Mouse (Mus musculus) adrenal gland, postnatal 14 days (tissue): Measurements from ENCODE around the gene Fignl2. TPM values are rescaled to one million over a fixed set of nuclear protein-coding genes. Genes with fewer than 3 reads are reported as not detected.
A peak's percentile ranks its signal among the peaks of the same experiment; 100 is the strongest.
"Not testable (repeated sequence)": the region's sequence is repeated elsewhere in the genome, so short reads cannot be mapped to it uniquely, and the experiment has no call there.

Source experiments
- DNase-seq: peaks from one replicate; pipeline ENCODE4 v3.0.0; 2021; ENCODE audit warnings: mixed read lengths
- long read RNA-seq, 2 experiments: library from polyadenylated mRNA; stranded (forward); transcript quantifications; one replicate each; pipeline ENCODE4 v2.0.0; 2021
- total RNA-seq: library from RNA; stranded (reverse); gene quantifications from 2 replicates; pipeline ENCODE4 v1.2.3, GENCODE M21; 2021

The Fignl2 gene
- total RNA-seq: 7.9 and 8.8 TPM in 2 replicates
- long read RNA-seq, experiment 1, full-length matches to known transcripts: 7 of 7 reads
- long read RNA-seq, experiment 1, partial matches to known transcripts: 0 of 7 reads
- long read RNA-seq, experiment 1, other reads (novel, unspliced or antisense): 0 of 7 reads
- long read RNA-seq, experiment 2, full-length matches to known transcripts: 6 of 6 reads
- long read RNA-seq, experiment 2, partial matches to known transcripts: 0 of 6 reads
- long read RNA-seq, experiment 2, other reads (novel, unspliced or antisense): 0 of 6 reads

GRCm38 (mm10) chr15:101077813-101078730 is at the start of gene Fignl2:
Fignl2 (minus strand) TSS chr15:101078567.
- DNase-seq: peak; percentile 75

- no peak for DNase-seq
Measured at GRCm38 (mm10) chr15:101126876-101127544, 48.6 kb upstream of the Fignl2 start.

GRCm38 (mm10) chr15:101125561-101125960 is 47.2 kb upstream of the Fignl2 start:
- DNase-seq: no peak

- no peak for DNase-seq
Measured at GRCm38 (mm10) chr15:101123202-101123601, 44.8 kb upstream of the Fignl2 start.

- peak; percentile 47 for DNase-seq
Measured at GRCm38 (mm10) chr15:101122290-101122589, 43.9 kb upstream of the Fignl2 start.

- DNase-seq: no peak
Measured at GRCm38 (mm10) chr15:101121411-101122289, 43.3 kb upstream of the Fignl2 start.

- DNase-seq: peak; percentile 78
Measured at GRCm38 (mm10) chr15:101118399-101119125, 40.2 kb upstream of the Fignl2 start.

- DNase-seq: no peak
Measured at GRCm38 (mm10) chr15:101115511-101116110, 37.2 kb upstream of the Fignl2 start, which contains the start of gene Ankrd33. Ankrd33 (plus strand) TSS chr15:101115755.

- not testable (repeated sequence) for DNase-seq
Measured at GRCm38 (mm10) chr15:101113778-101114177, 35.4 kb upstream of the Fignl2 start.

GRCm38 (mm10) chr15:101113176-101113575 is 34.8 kb upstream of the Fignl2 start:
- peak; percentile 80 for DNase-seq

- no peak for DNase-seq
Measured at GRCm38 (mm10) chr15:101107906-101108671, 29.7 kb upstream of the Fignl2 start.

- DNase-seq: peak; percentile 77
Measured at GRCm38 (mm10) chr15:101106011-101106410, 27.6 kb upstream of the Fignl2 start.

- DNase-seq: peak; percentile 94
Measured at GRCm38 (mm10) chr15:101105496-101105994, 27.2 kb upstream of the Fignl2 start.

- DNase-seq: no peak
Measured at GRCm38 (mm10) chr15:101103605-101104304, 25.4 kb upstream of the Fignl2 start.

GRCm38 (mm10) chr15:101100996-101101395 is 22.6 kb upstream of the Fignl2 start:
- no peak for DNase-seq

GRCm38 (mm10) chr15:101097985-101098651 is 19.8 kb upstream of the Fignl2 start:
- peak; percentile 73 for DNase-seq

GRCm38 (mm10) chr15:101095392-101095791 is 17.0 kb upstream of the Fignl2 start:
- DNase-seq: no peak

- no peak for DNase-seq
Measured at GRCm38 (mm10) chr15:101094979-101095378, 16.6 kb upstream of the Fignl2 start.
